Mouse (Mus musculus): ENCODE data around the gene Gja1.

DNA sequence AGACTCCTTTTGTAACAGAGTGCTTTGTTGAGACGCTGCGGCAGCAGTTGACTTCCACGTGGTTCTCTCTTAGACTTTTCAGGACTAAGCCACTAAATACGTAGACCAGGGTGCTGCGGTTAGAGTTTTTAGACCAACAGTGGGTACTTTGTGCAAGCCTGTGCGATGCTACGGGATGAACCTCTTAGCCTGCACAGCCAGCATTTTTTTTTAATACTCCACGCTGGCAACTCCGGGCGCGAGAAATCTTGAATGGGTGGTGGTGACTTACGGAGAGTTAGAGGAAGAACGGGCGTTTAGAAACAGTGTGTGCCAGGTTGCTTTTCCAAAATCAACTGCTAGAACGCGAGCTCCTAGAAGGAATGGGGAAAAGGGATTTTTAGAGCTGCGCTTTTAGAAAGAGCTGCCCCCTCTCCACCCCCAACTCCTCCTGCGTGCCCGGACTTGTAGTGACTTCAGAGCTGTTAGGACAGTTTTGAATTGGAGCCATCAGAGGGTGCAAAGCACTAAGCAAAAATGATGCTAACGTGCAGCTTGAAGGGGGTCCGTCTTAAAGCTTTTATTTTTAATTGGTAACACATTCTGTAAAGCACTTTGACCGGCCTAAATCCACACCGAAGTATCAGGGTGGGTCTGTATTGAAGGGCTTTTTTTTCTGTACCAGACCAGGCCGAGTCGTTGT, 977 bp downstream of the Gja1 start:
- no peak for TF ChIP-seq CTCF (IDR thresholded peaks at IDR 0.05; ENCODE audit: low read depth)
- no peak for TF ChIP-seq EP300 (optimal IDR thresholded peaks at IDR 0.05)

All from stomach, postnatal 0 days (tissue).